Mouse (Mus musculus) heart, postnatal 0 days (tissue): ENCODE data around the gene Gm48552. TPM values are rescaled to one million over a fixed set of nuclear protein-coding genes. Genes with fewer than 3 reads are reported as not detected.
A peak's percentile ranks its signal among the peaks of the same experiment; 100 is the strongest.

ENCODE experiments used
- ATAC-seq: fragments of 200-750 bp; cut with Nextera tagmentation; 2 replicates; pipeline ENCODE4 v1.8.0; 2017; ENCODE audit warnings: low read depth, moderate number of reproducible peaks, moderate library complexity; ENCODE audit not compliant: insufficient read depth
- DNase-seq: peaks from one replicate; pipeline ENCODE4 v3.0.0-alpha.2; 2016; ENCODE audit warnings: low spot score
- H3K27ac ChIP-seq: fragments of 300-500 bp; sonication (generic); 2 replicates; pipeline ENCODE4 v1.5.1; 2014; ENCODE audit warnings: low read depth, mild to moderate bottlenecking
- H3K27me3 ChIP-seq: fragments of 300-500 bp; sonication (generic); 2 replicates; pipeline ENCODE4 v1.6.1; 2014; ENCODE audit warnings: low read length, mixed read lengths; ENCODE audit not compliant: control insufficient read depth, insufficient read depth
- H3K36me3 ChIP-seq: fragments of 300-500 bp; sonication (generic); replicated peaks from 2 replicates; pipeline ENCODE4 v1.6.1; 2014; ENCODE audit warnings: low read length, mixed read lengths; ENCODE audit not compliant: control insufficient read depth, insufficient read depth
- H3K4me1 ChIP-seq: fragments of 300-500 bp; sonication (generic); 2 replicates; pipeline ENCODE4 v1.6.1; 2014; ENCODE audit warnings: antibody characterized with exemption; ENCODE audit not compliant: control insufficient read depth, insufficient read depth
- H3K4me2 ChIP-seq: fragments of 300-500 bp; sonication (generic); 2 replicates; pipeline ENCODE4 v1.6.1; 2014; ENCODE audit warnings: low read depth, mild to moderate bottlenecking, low read length, moderate library complexity
- H3K4me3 ChIP-seq: fragments of 300-500 bp; sonication (generic); 2 replicates; pipeline ENCODE4 v1.5.1; 2014; ENCODE audit warnings: low read depth, low read length
- H3K9ac ChIP-seq: fragments of 300-500 bp; sonication (generic); replicated peaks from 2 replicates; pipeline ENCODE4 v1.6.1; 2014; ENCODE audit warnings: low read depth, low read length, mixed read lengths
- H3K9me3 ChIP-seq: fragments of 300-500 bp; sonication (generic); replicated peaks from 2 replicates; pipeline ENCODE4 v1.6.1; 2016; ENCODE audit warnings: low read length; ENCODE audit not compliant: control insufficient read depth
- CTCF ChIP-seq: IDR thresholded peaks from 2 replicates; pipeline ENCODE4 v1.5.1; 2016; ENCODE audit warnings: antibody characterized with exemption, control low read depth, low read depth
- EP300 ChIP-seq: IDR thresholded peaks from 2 replicates; pipeline ENCODE4 v1.6.1; 2016; ENCODE audit warnings: antibody characterized with exemption, low read depth
- WGBS: fragments of 180-500 bp; shearing (Covaris S2); extraction: QIAGEN DNeasy Blood & Tissue Kit; methylation state at CpG from one replicate; pipeline ENCODE4 v1.1.7; 2014; 5-methylcytosine and 5-hydroxymethylcytosine counted together
- polyA plus RNA-seq: library from polyadenylated mRNA; unstranded; fragments of >200 nt; fragmentation: Nextera tagmentation; extraction: Ambion mirVana; gene quantifications from 2 replicates; pipeline ENCODE4 v1.2.1, GENCODE M21; 2015
- total RNA-seq: library from RNA; depleted of rRNA; stranded (reverse); fragments of >200 nt; gene quantifications from 2 replicates; pipeline ENCODE4 v1.2.3, GENCODE M21; 2014; ENCODE audit warnings: low replicate concordance

Gene Gm48552
- total and polyA plus RNA-seq, 2 experiments from 2014 or later: 0.45 TPM; not detected in 1

DNA sequence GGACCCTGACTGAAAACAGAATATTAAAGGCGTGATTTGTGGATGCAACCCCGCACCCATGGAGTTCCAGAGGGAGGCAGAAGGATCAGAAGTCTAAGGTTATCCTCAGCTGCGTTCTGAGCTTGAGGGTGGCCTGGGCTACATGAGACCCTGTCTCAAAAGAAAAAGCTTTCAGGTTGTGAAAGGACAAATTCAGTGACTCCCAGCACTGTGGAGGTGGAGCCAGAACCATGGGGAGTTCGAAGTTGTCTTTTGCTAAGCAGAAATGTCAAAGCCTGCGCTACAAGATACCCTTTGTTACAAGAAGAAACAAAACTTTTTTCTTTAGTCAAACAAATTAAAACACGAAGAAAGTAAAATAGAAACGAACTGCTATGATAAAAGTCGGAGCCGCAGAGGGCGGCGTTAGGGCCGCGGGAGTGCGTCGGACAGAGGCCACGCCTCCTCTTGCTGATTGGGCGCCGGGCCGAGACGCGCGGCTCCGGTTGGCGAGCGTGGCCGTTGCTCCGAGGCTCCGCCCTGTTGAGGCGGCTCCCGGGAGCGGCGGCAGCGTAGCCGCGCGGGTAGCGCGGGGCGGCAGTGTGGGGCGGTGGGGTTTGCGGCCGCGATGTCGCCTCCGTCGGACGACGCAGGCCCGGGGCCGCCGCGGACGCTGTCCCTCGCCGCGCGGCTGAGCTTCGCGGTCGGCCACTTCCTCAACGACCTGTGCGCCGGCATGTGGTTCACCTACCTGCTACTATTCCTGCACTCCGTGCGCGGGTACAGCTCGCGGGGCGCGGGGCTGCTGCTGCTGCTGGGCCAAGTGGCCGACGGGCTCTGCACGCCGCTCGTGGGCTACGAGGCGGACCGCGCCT lies 31.6 kb upstream of the Gm48552 start, which contains the start of gene Mfsd12:
Gene Mfsd12, plus strand, starts transcription at position 501 of the 854 bp plus-strand sequence.
- H3K9ac ChIP-seq: peak within 1 kb of the TSS; percentile 80
- DNase-seq (peak; percentile 86), ATAC-seq (peak; percentile 89)
- 0 out of 2 replicates have a peak, but pooled peaks cover 6% of the 10 kb centered on the region for H3K36me3 ChIP-seq
- H3K9me3 ChIP-seq: no peaks in the 10 kb centered on the region
- H3K27me3 ChIP-seq: no peaks in the 10 kb centered on the region
- TF ChIP-seq CTCF: no peak
- no peak for TF ChIP-seq EP300
- WGBS: 2% methylated on average over 77 of the region's 79 CpGs
- H3K4me1 ChIP-seq: peaks cover 13% of the 10 kb centered on the region
- peak within 1 kb of the TSS; percentile 99 for H3K4me2 ChIP-seq
- H3K27ac ChIP-seq: peak within 1 kb of the TSS; percentile 63
- peak within 1 kb of the TSS; percentile 76 for H3K4me3 ChIP-seq

DNA sequence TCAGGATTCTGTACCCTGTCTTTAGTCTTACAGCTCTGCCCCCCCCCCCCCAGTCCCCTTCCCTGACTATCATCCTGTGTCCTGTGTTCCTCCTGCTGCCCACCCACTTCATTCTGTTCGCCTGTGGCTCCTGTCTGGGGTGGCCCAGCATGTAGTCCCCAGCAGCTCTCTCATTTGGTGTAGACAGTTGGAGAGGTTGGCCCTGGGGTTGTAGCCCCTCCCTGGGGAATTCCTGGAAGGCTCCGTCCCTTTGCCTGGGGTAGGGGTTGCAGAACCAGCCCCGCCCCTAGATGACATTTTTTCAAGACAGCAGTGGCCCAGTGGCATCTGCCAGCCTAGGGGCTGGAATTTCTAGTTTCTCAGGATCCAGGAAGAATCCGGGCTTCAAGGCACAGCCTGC lies 30.6 kb upstream of the Gm48552 start:
- DNase-seq: no peak
- H3K4me1 ChIP-seq: peaks cover 20% of the 10 kb centered on the region
- no peaks in the 10 kb centered on the region for H3K27me3 ChIP-seq
- H3K36me3 ChIP-seq: 0 out of 2 replicates have a peak, but pooled peaks cover 6% of the 10 kb centered on the region
- peak overlapping the region; percentile 76 for H3K4me3 ChIP-seq
- ATAC-seq: no peak
- peak overlapping the region; percentile 63; the same call in 1 of the 2 replicates for H3K27ac ChIP-seq
- H3K4me2 ChIP-seq: peak overlapping the region; percentile 99
- no peak for TF ChIP-seq EP300
- TF ChIP-seq CTCF: no peak
- H3K9me3 ChIP-seq: no peaks in the 10 kb centered on the region
- peak overlapping the region; percentile 80 for H3K9ac ChIP-seq
- WGBS: 22% methylated on average over 4 of the region's 4 CpGs

DNA sequence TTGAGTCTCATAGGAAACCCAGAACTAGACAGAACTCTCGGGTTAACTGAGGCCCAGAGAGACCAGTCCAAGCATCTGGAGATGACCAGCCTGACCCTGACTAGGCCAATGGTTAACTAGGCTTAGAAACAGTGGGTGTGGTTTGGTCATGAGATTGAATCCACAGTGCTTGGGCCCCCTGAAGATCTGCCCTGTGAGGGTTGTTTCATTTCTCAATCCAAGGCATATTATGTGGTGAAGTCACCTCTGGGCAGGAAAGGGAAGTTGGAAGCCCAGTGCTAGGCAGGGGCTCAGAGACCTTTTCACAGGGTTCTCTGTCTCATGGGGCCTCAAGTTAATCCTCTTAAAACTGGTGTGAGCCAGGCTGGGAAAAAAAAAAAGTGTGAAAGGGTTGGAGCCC lies 30.0 kb upstream of the Gm48552 start:
- no peaks in the 10 kb centered on the region for H3K27me3 ChIP-seq
- H3K9me3 ChIP-seq: no peaks in the 10 kb centered on the region
- H3K4me1 ChIP-seq: peaks cover 25% of the 10 kb centered on the region
- no peak overlapping the region for H3K9ac ChIP-seq
- no peak overlapping the region for H3K4me3 ChIP-seq
- 0 out of 2 replicates have a peak, but pooled peaks cover 6% of the 10 kb centered on the region for H3K36me3 ChIP-seq
- no peak for DNase-seq
- 63% methylated on average over 1 of the region's 1 CpGs for WGBS
- no peak overlapping the region for H3K27ac ChIP-seq
- H3K4me2 ChIP-seq: peak overlapping the region; percentile 99
- no peak for ATAC-seq
- TF ChIP-seq EP300 (no peak), CTCF (no peak)

DNA sequence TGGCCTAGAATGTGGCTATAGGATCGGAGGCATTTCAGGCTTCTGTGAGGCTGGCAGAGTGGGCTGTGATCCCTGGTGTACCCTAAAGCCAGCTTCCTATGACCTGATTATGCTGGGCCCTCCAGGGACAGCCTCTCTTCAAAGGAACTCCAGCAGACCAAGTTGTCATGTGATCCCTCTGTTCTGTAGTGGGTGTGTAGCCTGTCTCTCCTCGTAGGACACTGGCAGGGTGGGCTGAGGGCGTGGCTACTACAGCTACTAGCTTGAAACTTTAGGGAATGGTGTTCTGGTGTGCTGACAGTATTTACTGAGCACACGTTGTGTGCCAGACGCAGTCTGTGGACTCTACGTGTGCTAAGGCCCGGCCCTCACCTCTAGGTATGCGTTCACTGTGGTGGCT lies 28.1 kb upstream of the Gm48552 start:
- Histone ChIP-seq H3K27me3 (peaks cover 3% of the 10 kb centered on the region; the same call in 1 of the 2 replicates), H3K36me3 (0 out of 2 replicates have a peak, but pooled peaks cover 6% of the 10 kb centered on the region), H3K27ac (peak overlapping the region; percentile 44; the same call in 1 of the 2 replicates), H3K9ac (no peak overlapping the region; the same call in 1 of the 2 replicates), H3K4me3 (no peak overlapping the region), H3K4me1 (peaks cover 42% of the 10 kb centered on the region), H3K9me3 (no peaks in the 10 kb centered on the region), H3K4me2 (no peak overlapping the region)
- TF ChIP-seq CTCF (no peak), EP300 (no peak)
- WGBS: 51% methylated on average over 8 of the region's 8 CpGs
- ATAC-seq (no peak), DNase-seq (no peak)

DNA sequence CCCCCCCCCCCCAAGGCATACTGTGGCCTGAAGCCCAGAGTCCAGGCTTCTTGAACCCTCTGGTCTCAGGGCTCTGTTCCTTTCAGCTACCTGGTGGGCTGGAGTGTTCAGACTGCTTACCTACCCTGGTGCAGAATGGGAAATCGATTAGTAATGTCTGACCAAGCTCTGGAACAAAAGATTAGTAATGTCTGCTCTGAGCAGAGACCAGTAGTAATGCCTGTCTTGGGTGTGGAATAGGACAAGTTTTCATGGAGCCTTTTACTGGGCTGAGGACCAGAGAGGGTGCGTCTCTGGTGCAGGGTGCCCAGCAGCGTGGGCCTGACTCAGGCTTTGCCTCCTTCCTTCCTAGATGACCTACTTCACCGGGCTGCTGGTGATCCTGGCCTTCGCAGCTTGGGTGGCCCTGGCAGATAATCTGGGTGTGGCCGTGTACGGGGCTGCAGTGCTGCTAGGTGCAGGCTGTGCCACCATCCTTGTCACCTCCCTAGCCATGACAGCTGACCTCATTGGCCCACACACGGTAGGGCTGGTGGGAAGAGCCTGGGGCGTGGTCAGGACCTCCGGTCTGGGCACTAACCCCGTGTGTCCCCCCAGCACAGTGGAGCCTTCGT lies 26.4 kb upstream of the Gm48552 start:
- Histone ChIP-seq H3K27ac (peak overlapping the region; percentile 82), H3K9me3 (no peaks in the 10 kb centered on the region), H3K4me3 (no peak overlapping the region), H3K36me3 (peaks cover 20% of the 10 kb centered on the region), H3K4me2 (peak overlapping the region; percentile 68), H3K27me3 (peaks cover 3% of the 10 kb centered on the region; the same call in 1 of the 2 replicates), H3K4me1 (peaks cover 42% of the 10 kb centered on the region), H3K9ac (peak overlapping the region; percentile 37; the same call in 1 of the 2 replicates)
- TF ChIP-seq CTCF (no peak), EP300 (no peak)
- peak; percentile 44 for DNase-seq
- WGBS: 45% methylated on average over 12 of the region's 12 CpGs
- peak; percentile 22 for ATAC-seq
